Mouse (Mus musculus) limb, embryonic 14.5 days (tissue): ENCODE measurements around the gene Clec16a. TPM values are rescaled to one million over a fixed set of nuclear protein-coding genes. Genes with fewer than 3 reads are reported as not detected.

Source experiments
- ATAC-seq: fragments of 200-750 bp; cut with Nextera tagmentation; 2 replicates; pipeline ENCODE4 v1.8.0; 2017; ENCODE audit warnings: low read depth, moderate number of reproducible peaks, moderate TSS enrichment; ENCODE audit not compliant: low FRiP score
- DNase-seq: peaks from one replicate; pipeline ENCODE4 v3.0.0-alpha.2; 2015; ENCODE audit warnings: low spot score
- H3K27ac ChIP-seq: fragments of 300-500 bp; sonication (generic); replicated peaks from 2 replicates; pipeline ENCODE4 v1.5.1; 2014; ENCODE audit warnings: low read depth, mild to moderate bottlenecking, low read length, moderate library complexity, mixed read lengths
- H3K27me3 ChIP-seq: fragments of 300-500 bp; sonication (generic); 2 replicates; pipeline ENCODE4 v1.6.1; 2014; ENCODE audit warnings: low read length, mixed read lengths; ENCODE audit not compliant: control insufficient read depth, insufficient read depth
- H3K36me3 ChIP-seq: fragments of 300-500 bp; sonication (generic); 2 replicates; pipeline ENCODE4 v1.6.1; 2014; ENCODE audit warnings: mild to moderate bottlenecking, low read length, moderate library complexity, mixed read lengths; ENCODE audit not compliant: control insufficient read depth, insufficient read depth
- H3K4me1 ChIP-seq: fragments of 300-500 bp; sonication (generic); 2 replicates; pipeline ENCODE4 v1.6.1; 2014; ENCODE audit warnings: antibody characterized with exemption, low read length, mixed read lengths; ENCODE audit not compliant: control insufficient read depth, insufficient read depth
- H3K4me2 ChIP-seq: fragments of 300-500 bp; sonication (generic); replicated peaks from 2 replicates; pipeline ENCODE4 v1.6.1; 2014; ENCODE audit warnings: low read depth, mild to moderate bottlenecking, low read length, moderate library complexity; ENCODE audit not compliant: severe bottlenecking
- H3K4me3 ChIP-seq: fragments of 300-500 bp; sonication (generic); replicated peaks from 2 replicates; pipeline ENCODE4 v1.5.1; 2014; ENCODE audit warnings: low read length
- H3K9ac ChIP-seq: fragments of 300-500 bp; sonication (generic); 2 replicates; pipeline ENCODE4 v1.6.1; 2014; ENCODE audit warnings: mild to moderate bottlenecking, low read depth, low read length, moderate library complexity; ENCODE audit not compliant: severe bottlenecking
- H3K9me3 ChIP-seq: fragments of 300-500 bp; sonication (generic); 2 replicates; pipeline ENCODE4 v1.6.1; 2016; ENCODE audit warnings: low read length; ENCODE audit not compliant: control insufficient read depth
- POLR2A ChIP-seq: fragments of 200-500 bp; IDR thresholded peaks from 2 replicates; pipeline ENCODE4 v1.8.0; 2012; ENCODE audit warnings: inconsistent platforms, mild to moderate bottlenecking, moderate library complexity, borderline replicate concordance; ENCODE audit not compliant: insufficient read depth, insufficient read length; ENCODE audit errors: extremely low read depth
- WGBS: fragments of 180-500 bp; shearing (Covaris S2); extraction: QIAGEN DNeasy Blood & Tissue Kit; methylation state at CpG from one replicate; pipeline ENCODE4 v1.1.7; 2014; 5-methylcytosine and 5-hydroxymethylcytosine counted together
- polyA plus RNA-seq, 2 experiments: library from polyadenylated mRNA; depleted of rRNA in 1 of 2; stranded (reverse) in 1 of 2; unstranded in 1 of 2; fragments of >200 nt; fragmentation: Nextera tagmentation in 1 of 2; extraction: Ambion mirVana in 1 of 2; gene quantifications; 2 replicates each; pipeline versions ENCODE4 v1.2.1 to v1.2.3; 2012 to 2014

Gene Clec16a
- polyA plus RNA-seq, 2 experiments = 12.5 to 29.9 TPM

DNA sequence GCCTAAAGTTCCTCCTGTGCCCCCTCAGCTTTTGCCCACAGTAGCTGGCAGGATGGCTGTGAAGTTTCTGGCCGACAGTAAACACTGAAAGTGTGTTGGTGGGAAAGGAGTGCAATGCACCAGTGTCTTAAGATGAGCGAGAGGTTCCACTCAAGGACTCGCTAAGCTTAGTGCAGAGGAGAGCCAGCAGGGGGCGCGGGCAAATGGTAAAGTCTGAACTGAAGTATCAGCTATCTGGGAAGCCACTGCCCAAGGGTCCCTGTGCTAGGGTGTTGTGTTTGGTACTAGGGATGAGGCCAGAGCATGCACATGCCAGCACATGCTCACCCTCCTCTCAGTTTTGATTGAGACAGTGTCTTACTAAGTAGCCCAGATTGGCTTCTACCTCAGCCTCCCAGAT is 94.9 kb downstream of the Clec16a start:
- Histone ChIP-seq H3K9me3 (no peaks in the 10 kb centered on the region), H3K27ac (no peak overlapping the region), H3K4me2 (no peak overlapping the region), H3K36me3 (no peaks in the 10 kb centered on the region), H3K4me1 (peaks cover 33% of the 10 kb centered on the region), H3K27me3 (no peaks in the 10 kb centered on the region), H3K9ac (no peak overlapping the region), H3K4me3 (no peak overlapping the region)
- DNase-seq (peak; percentile 89), ATAC-seq (peak; percentile 58)
- no peak for TF ChIP-seq POLR2A
- 11% methylated on average over 5 of the region's 5 CpGs for WGBS

GRCm38 (mm10) chr16:10641146-10641545 is 96.0 kb downstream of the Clec16a start:
- no peak overlapping the region for H3K4me2 ChIP-seq
- H3K9me3 ChIP-seq = no peaks in the 10 kb centered on the region
- no peak for ATAC-seq
- H3K27me3 ChIP-seq = no peaks in the 10 kb centered on the region
- no peaks in the 10 kb centered on the region for H3K36me3 ChIP-seq
- no peak overlapping the region for H3K4me3 ChIP-seq
- no peak overlapping the region for H3K9ac ChIP-seq
- no peak for DNase-seq
- H3K4me1 ChIP-seq = peaks cover 28% of the 10 kb centered on the region
- no peak for TF ChIP-seq POLR2A
- H3K27ac ChIP-seq = no peak overlapping the region
- WGBS = 68% methylated on average over 1 of the region's 1 CpGs

DNA sequence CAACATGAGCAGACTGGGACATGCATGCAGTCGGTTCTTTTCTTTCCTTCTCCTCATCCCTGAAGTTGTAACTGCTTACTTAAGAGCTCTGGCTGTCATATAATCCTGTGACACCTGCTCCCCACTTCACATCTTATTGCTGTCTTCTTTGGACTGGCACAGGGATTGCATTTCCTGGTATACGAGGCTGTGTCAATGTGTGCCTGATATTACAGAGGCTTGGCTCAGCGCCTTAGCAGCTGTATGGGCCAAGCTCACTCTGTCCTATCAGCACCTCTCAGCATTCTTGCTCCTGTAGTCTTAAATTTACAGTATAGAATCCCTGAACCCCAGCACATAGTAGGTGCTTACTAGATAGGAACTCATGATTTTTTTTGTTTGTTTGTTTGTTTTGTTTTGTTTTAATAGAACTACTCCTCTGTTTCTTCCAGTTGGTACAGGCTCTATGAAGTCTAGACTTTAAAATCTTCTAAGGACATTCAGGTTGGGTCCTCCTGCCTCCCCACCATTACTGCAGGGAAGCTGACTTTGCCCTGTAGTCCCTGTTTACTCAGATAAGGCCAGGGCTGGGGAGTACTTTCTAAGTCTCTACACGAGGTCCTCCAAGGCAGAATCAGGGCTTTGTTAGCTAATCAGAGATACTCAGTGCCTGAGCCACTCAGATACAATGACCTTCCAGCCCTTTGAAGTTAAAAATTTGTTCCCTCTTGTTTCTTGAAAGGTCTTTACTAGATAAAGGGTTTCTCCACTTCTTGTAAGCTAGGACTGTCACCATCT is 97.9 kb downstream of the Clec16a start:
- no peak for TF ChIP-seq POLR2A
- no peak overlapping the region for H3K4me3 ChIP-seq
- H3K9ac ChIP-seq = no peak overlapping the region
- H3K36me3 ChIP-seq = no peaks in the 10 kb centered on the region
- no peak overlapping the region for H3K4me2 ChIP-seq
- H3K27ac ChIP-seq = no peak overlapping the region
- 36% methylated on average over 4 of the region's 4 CpGs for WGBS
- ATAC-seq = no peak
- H3K27me3 ChIP-seq = no peaks in the 10 kb centered on the region
- DNase-seq = peak; percentile 21
- peaks cover 22% of the 10 kb centered on the region for H3K4me1 ChIP-seq
- H3K9me3 ChIP-seq = no peaks in the 10 kb centered on the region

DNA sequence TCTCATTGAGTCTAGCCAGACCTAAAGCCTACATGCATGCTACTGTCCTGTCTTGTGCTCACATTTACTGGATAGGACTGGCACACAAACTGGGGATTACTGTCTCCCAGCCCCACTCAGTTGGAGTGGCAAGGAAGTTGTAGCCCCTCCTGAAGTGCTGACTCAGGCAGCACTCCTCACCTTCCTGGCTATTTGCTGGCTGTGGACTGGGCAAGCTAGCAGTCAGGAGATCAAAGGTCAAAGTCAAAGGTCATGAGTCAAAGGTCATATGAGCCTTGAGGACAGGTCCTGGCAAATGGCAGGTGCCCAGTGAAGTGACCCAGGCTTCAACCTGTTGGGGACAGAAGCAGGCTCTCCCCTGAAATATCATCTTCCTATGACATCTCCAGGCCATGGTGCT is 99.1 kb downstream of the Clec16a start:
- no peaks in the 10 kb centered on the region for H3K27me3 ChIP-seq
- DNase-seq (no peak), ATAC-seq (no peak)
- no peak overlapping the region for H3K4me3 ChIP-seq
- no peaks in the 10 kb centered on the region for H3K36me3 ChIP-seq
- H3K9me3 ChIP-seq = no peaks in the 10 kb centered on the region
- H3K4me1 ChIP-seq = peaks cover 12% of the 10 kb centered on the region
- no peak overlapping the region for H3K27ac ChIP-seq
- no peak for TF ChIP-seq POLR2A
- H3K4me2 ChIP-seq = no peak overlapping the region
- no peak overlapping the region for H3K9ac ChIP-seq

GRCm38 (mm10) chr16:10644731-10645130 is 99.6 kb downstream of the Clec16a start:
- H3K27ac ChIP-seq = no peak overlapping the region
- H3K27me3 ChIP-seq = no peaks in the 10 kb centered on the region
- WGBS = 84% methylated on average over 8 of the region's 8 CpGs
- peaks cover 11% of the 10 kb centered on the region for H3K4me1 ChIP-seq
- TF ChIP-seq POLR2A = no peak
- H3K4me3 ChIP-seq = no peak overlapping the region
- no peak for DNase-seq
- no peaks in the 10 kb centered on the region for H3K9me3 ChIP-seq
- ATAC-seq = no peak
- no peak overlapping the region for H3K9ac ChIP-seq
- H3K36me3 ChIP-seq = no peaks in the 10 kb centered on the region
- H3K4me2 ChIP-seq = no peak overlapping the region
